Mouse (Mus musculus) stomach, postnatal 0 days (tissue): ENCODE data around the gene Fam118a.

Experiments
- CTCF ChIP-seq: IDR thresholded peaks from 2 replicates; pipeline ENCODE4 v1.5.1; 2016; ENCODE audit warnings: antibody characterized with exemption, low read depth, mild to moderate bottlenecking, moderate library complexity
- EP300 ChIP-seq: optimal IDR thresholded peaks from 2 replicates; pipeline ENCODE3; 2016; ENCODE audit warnings: antibody characterized with exemption

DNA sequence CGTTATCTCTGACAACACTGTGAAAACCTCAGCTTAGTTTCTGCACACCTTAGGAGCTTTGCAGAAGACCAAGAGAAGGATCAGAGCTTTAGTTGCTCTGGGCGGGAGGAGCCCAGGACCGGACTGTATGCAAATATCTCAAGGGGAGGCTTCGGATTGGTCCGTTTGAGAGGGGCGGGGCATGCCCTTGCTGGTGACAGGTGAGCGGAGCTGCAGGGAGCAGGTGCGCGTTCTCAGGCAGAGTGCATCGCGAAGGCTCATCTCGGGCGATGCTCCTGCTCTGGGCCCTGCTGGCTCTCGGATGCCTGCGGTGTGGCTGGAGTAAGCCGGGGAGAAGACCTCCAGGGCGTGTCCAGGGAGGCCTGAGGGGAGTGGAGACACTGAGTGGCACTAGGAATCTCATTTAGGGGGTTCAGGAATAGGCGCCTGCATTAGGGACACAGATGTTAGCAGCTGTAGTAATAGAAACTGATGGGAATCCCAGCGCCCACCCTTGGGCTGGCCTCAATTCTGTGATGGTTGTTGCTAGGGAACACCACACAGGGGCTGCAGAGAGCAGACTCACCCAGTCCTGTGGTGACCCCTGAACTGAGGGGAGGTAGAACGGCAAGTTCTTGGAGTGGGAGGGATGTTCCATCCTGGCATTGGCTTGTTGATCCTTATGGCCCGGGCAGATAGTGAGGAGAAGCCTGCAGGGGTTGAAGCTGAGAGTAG is 11.6 kb upstream of the Fam118a start, which contains the start of gene Upk3a:
- TF ChIP-seq CTCF (no peak), EP300 (no peak)
